ENCODE assay signal across 15 mouse cellular contexts in genomic region chr11:12197542-12197941, GRCm38 (mm10).
"Had no signal": no experiment of that assay in that cellular context is flagged by ENCODE, and none has a peak within 500 bp of the region (broad histone marks: within the 10 kb centered on the region; RNA-seq: fewer than 3 reads in every experiment).

No protein-coding gene starts in this region.

- DNase-seq: lung, embryonic 14.5 days; lung, postnatal 10 days; lung, postnatal 4 days; midbrain, embryonic 14.5 days; right cerebral cortex, postnatal 14 days; thymus, adult 2 months; thymus, postnatal 25 days; thymus, postnatal 4 days had no signal

- H3K4me3 ChIP-seq: limb, embryonic 15.5 days; midbrain, embryonic 10.5 days; midbrain, embryonic 12.5 days; neural tube, embryonic 12.5 days; stomach, embryonic 15.5 days had no signal

- H3K9ac ChIP-seq: limb, embryonic 15.5 days; lung, embryonic 14.5 days; midbrain, embryonic 12.5 days; neural tube, embryonic 12.5 days; stomach, embryonic 15.5 days had no signal

- H3K9me3 ChIP-seq: limb, embryonic 15.5 days; midbrain, embryonic 10.5 days; midbrain, embryonic 12.5 days; neural tube, embryonic 12.5 days; stomach, embryonic 15.5 days had no signal

- H3K27ac ChIP-seq: limb, embryonic 15.5 days; midbrain, embryonic 10.5 days; midbrain, embryonic 12.5 days; neural tube, embryonic 12.5 days; stomach, embryonic 15.5 days; stomach, postnatal 0 days had no signal

- H3K4me2 ChIP-seq: limb, embryonic 15.5 days; lung, embryonic 14.5 days; midbrain, embryonic 12.5 days; neural tube, embryonic 12.5 days; stomach, embryonic 15.5 days had no signal

- H3K27me3 ChIP-seq: limb, embryonic 15.5 days; midbrain, embryonic 12.5 days; neural tube, embryonic 12.5 days; stomach, embryonic 15.5 days had no signal

- H3K36me3 ChIP-seq: limb, embryonic 15.5 days; midbrain, embryonic 10.5 days; midbrain, embryonic 12.5 days; neural tube, embryonic 12.5 days; stomach, embryonic 15.5 days had no signal

- ATAC-seq: midbrain, embryonic 16.5 days had no signal

- H3K4me1 ChIP-seq: limb, embryonic 15.5 days; midbrain, embryonic 10.5 days; midbrain, embryonic 12.5 days; neural tube, embryonic 12.5 days; stomach, embryonic 15.5 days had no signal
